In the genomic region with DNA sequence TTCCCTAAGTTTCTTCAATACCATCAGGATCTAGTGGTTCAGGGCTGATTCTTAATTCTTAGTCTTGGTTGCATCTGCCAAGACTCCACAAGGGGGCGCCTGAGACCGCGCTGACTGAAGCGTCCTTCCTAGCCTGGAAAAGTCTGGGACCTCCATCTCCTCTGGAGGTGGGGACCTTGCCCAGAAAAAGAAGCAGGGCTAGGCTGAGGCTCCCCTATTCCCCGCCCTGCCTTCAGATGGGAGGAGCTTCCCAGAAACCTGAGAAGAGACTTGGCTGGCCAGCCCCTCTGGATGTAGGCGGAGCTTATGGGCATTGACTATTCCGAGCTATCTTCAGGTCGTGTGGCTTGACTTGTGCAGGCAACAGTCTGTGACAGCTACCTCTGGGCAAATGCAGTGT, we compare ENCODE assay signal across 8 mouse cellular contexts. TPM values are rescaled to one million over a fixed set of nuclear protein-coding genes. Genes with fewer than 3 reads are reported as not detected.
DNase-seq lines count a peak whose midpoint lies in the region; ATAC-seq and TF ChIP-seq lines count a peak whose summit lies in the region.

No protein-coding gene starts in this region.

- no peak for TF ChIP-seq POLR2A in bone marrow macrophage, adult 2 months (IDR thresholded peaks at IDR 0.05; ENCODE audit: borderline replicate concordance, low read depth, low read length)
- TF ChIP-seq POLR2A in olfactory bulb, adult 2 months (IDR thresholded peaks at IDR 0.05; ENCODE audit: insufficient read depth, low read depth, low read length), result no peak

- peaks cover 4% of the 10 kb centered on the region for H3K27me3 ChIP-seq in erythroblast, embryonic 14.5 days (ENCODE audit: control insufficient read depth)
- no peaks in the 10 kb centered on the region for H3K27me3 ChIP-seq in heart, embryonic 15.5 days
- H3K27me3 ChIP-seq in liver, postnatal 0 days (ENCODE audit: insufficient read depth, low read length), result no peaks in the 10 kb centered on the region

- peak overlapping the region; percentile 24 for H3K4me2 ChIP-seq in heart, embryonic 15.5 days
- H3K4me2 ChIP-seq in liver, postnatal 0 days (ENCODE audit: low read depth, low read length), result peak overlapping the region; percentile 61

- no peaks in the 10 kb centered on the region for H3K9me3 ChIP-seq in erythroblast, embryonic 14.5 days (ENCODE audit: control insufficient read depth, low read length)
- H3K9me3 ChIP-seq in heart, embryonic 15.5 days (replicated peaks), result no peaks in the 10 kb centered on the region
- H3K9me3 ChIP-seq in liver, postnatal 0 days (ENCODE audit: low read length), result no peaks in the 10 kb centered on the region

- TF ChIP-seq EP300 in liver, postnatal 0 days (IDR thresholded peaks at IDR 0.05; ENCODE audit: low read depth), result no peak

- TF ChIP-seq CTCF in bone marrow macrophage, adult 2 months (IDR thresholded peaks at IDR 0.05; ENCODE audit: low read depth, low read length), result peak; percentile 84
- TF ChIP-seq CTCF in liver, postnatal 0 days (IDR thresholded peaks at IDR 0.05; ENCODE audit: low read depth), result peak; percentile 92
- TF ChIP-seq CTCF in olfactory bulb, adult 2 months (IDR thresholded peaks at IDR 0.05; ENCODE audit: insufficient read depth, low read depth, low read length), result peak; percentile 89

- peaks cover 15% of the 10 kb centered on the region for H3K4me1 ChIP-seq in bone marrow macrophage, adult 2 months (ENCODE audit: control insufficient read depth, insufficient read depth, low read length)
- H3K4me1 ChIP-seq in erythroblast, embryonic 14.5 days (ENCODE audit: control insufficient read depth), result peaks cover 65% of the 10 kb centered on the region
- peaks cover 40% of the 10 kb centered on the region for H3K4me1 ChIP-seq in heart, embryonic 15.5 days (replicated peaks)
- peaks cover 36% of the 10 kb centered on the region for H3K4me1 ChIP-seq in liver, postnatal 0 days (ENCODE audit: insufficient read depth)
- H3K4me1 ChIP-seq in olfactory bulb, adult 2 months (ENCODE audit: control insufficient read depth, insufficient read depth, low read length), result peaks cover 20% of the 10 kb centered on the region

- no peak overlapping the region for H3K9ac ChIP-seq in heart, embryonic 15.5 days
- no peak overlapping the region for H3K9ac ChIP-seq in liver, postnatal 0 days (replicated peaks)

- peak; percentile 72 to 77 for DNase-seq in CD8-positive naive resting alpha-beta T cell, adult 2 months (ENCODE audit: low read depth in 2 of 2, low spot score in 2 of 2)
- DNase-seq in kidney, postnatal 10 days, result peak; percentile 91
- DNase-seq in liver, postnatal 0 days, result peak; percentile 84
- peak; percentile 38 to 64 for DNase-seq in thymus, postnatal 10 days (ENCODE audit: low spot score in 2 of 2)

- H3K4me3 ChIP-seq in bone marrow macrophage, adult 2 months (ENCODE audit: insufficient read depth, low read length), result peak overlapping the region; percentile 8; the same call in 1 of the 2 replicates
- H3K4me3 ChIP-seq in erythroblast, embryonic 14.5 days (replicated peaks), result peak overlapping the region; percentile 49
- H3K4me3 ChIP-seq in heart, embryonic 15.5 days, result 0 out of 2 replicates have a peak overlapping the region, but pooled peaks have one; percentile 4
- no peak overlapping the region for H3K4me3 ChIP-seq in liver, postnatal 0 days (ENCODE audit: low read depth, low read length)
- H3K4me3 ChIP-seq in olfactory bulb, adult 2 months (ENCODE audit: insufficient read depth, low read depth, low read length), result no peak overlapping the region

- peaks cover 12% of the 10 kb centered on the region for H3K36me3 ChIP-seq in erythroblast, embryonic 14.5 days (ENCODE audit: control insufficient read depth)
- H3K36me3 ChIP-seq in heart, embryonic 15.5 days, result no peaks in the 10 kb centered on the region
- H3K36me3 ChIP-seq in liver, postnatal 0 days (replicated peaks; ENCODE audit: insufficient read depth, low read length), result no peaks in the 10 kb centered on the region

- peak; percentile 61 for ATAC-seq in heart, embryonic 15.5 days (replicated peaks; ENCODE audit: insufficient number of reproducible peaks, insufficient read depth, low FRiP score, low read depth)
- ATAC-seq in liver, postnatal 0 days, result no peak

- 2% methylated on average over 8 of the region's 8 CpGs for WGBS in heart, embryonic 15.5 days
- WGBS in liver, postnatal 0 days (ENCODE audit: insufficient replicate concordance), result under 1% methylated on average over 8 of the region's 8 CpGs
- 2% methylated on average over 8 of the region's 8 CpGs for WGBS in olfactory bulb, adult 2 months

- H3K27ac ChIP-seq in bone marrow macrophage, adult 2 months (ENCODE audit: insufficient read depth, low read depth, low read length), result no peak overlapping the region
- peak overlapping the region; percentile 36; the same call in 1 of the 2 replicates for H3K27ac ChIP-seq in heart, embryonic 15.5 days
- no peak overlapping the region for H3K27ac ChIP-seq in liver, postnatal 0 days (ENCODE audit: low read depth)
- no peak overlapping the region for H3K27ac ChIP-seq in olfactory bulb, adult 2 months (ENCODE audit: insufficient read depth, low read depth, low read length)

RNA-seq across cellular contexts. Expression of a gene that starts 2.5 kb away (rescaled TPM):
- polyA plus RNA-seq in bone marrow macrophage, adult 2 months (2012; ENCODE audit: insufficient read depth, insufficient read length, missing spikeins), result 10.3 and 11.1 TPM in 2 replicates
- 0.77 and 1.2 TPM in 2 replicates for polyA plus RNA-seq in erythroblast, embryonic 14.5 days (2012)
- 8.4 and 10.5 TPM in 2 replicates for polyA plus RNA-seq in heart, embryonic 15.5 days (2015; fragmentation: Nextera tagmentation; extraction: Ambion mirVana)
- polyA plus RNA-seq in liver, postnatal 0 days (2015; fragmentation: Nextera tagmentation; extraction: Ambion mirVana), result 4.7 and 5.2 TPM in 2 replicates
- polyA plus RNA-seq in olfactory bulb, adult 2 months (2012; ENCODE audit: insufficient read depth, insufficient read length, low replicate concordance, missing spikeins), result not detected in 2 replicates

RNA-seq across cellular contexts. Expression of a gene that starts 13.8 kb away (rescaled TPM):
- not detected in 2 replicates for polyA plus RNA-seq in bone marrow macrophage, adult 2 months (2012; ENCODE audit: insufficient read depth, insufficient read length, missing spikeins)
- not detected in 2 replicates for polyA plus RNA-seq in erythroblast, embryonic 14.5 days (2012)
- 0.06 and 0.28 TPM in 2 replicates for polyA plus RNA-seq in heart, embryonic 15.5 days (2015; fragmentation: Nextera tagmentation; extraction: Ambion mirVana)
- not detected in 2 replicates for polyA plus RNA-seq in liver, postnatal 0 days (2015; fragmentation: Nextera tagmentation; extraction: Ambion mirVana)
- not detected in 2 replicates for polyA plus RNA-seq in olfactory bulb, adult 2 months (2012; ENCODE audit: insufficient read depth, insufficient read length, low replicate concordance, missing spikeins)

RNA-seq across cellular contexts. Expression of a gene that starts 18.7 kb away (rescaled TPM):
- polyA plus RNA-seq in bone marrow macrophage, adult 2 months (2012; ENCODE audit: insufficient read depth, insufficient read length, missing spikeins), result 1,564 and 1,592 TPM in 2 replicates
- polyA plus RNA-seq in erythroblast, embryonic 14.5 days (2012), result 41.7 and 141 TPM in 2 replicates
- polyA plus RNA-seq in heart, embryonic 15.5 days (2015; fragmentation: Nextera tagmentation; extraction: Ambion mirVana), result 259 and 352 TPM in 2 replicates
- 382 and 393 TPM in 2 replicates for polyA plus RNA-seq in liver, postnatal 0 days (2015; fragmentation: Nextera tagmentation; extraction: Ambion mirVana)
- polyA plus RNA-seq in olfactory bulb, adult 2 months (2012; ENCODE audit: insufficient read depth, insufficient read length, low replicate concordance, missing spikeins), result 1,119 TPM in 1 of 2 replicates, not detected in the other

RNA-seq across cellular contexts. Expression of a gene that starts 50.2 kb away (rescaled TPM):
- polyA plus RNA-seq in bone marrow macrophage, adult 2 months (2012; ENCODE audit: insufficient read depth, insufficient read length, missing spikeins), result 0.12 and 0.45 TPM in 2 replicates
- 0.08 and 0.14 TPM in 2 replicates for polyA plus RNA-seq in erythroblast, embryonic 14.5 days (2012)
- polyA plus RNA-seq in heart, embryonic 15.5 days (2015; fragmentation: Nextera tagmentation; extraction: Ambion mirVana), result 21.9 and 29.1 TPM in 2 replicates
- polyA plus RNA-seq in liver, postnatal 0 days (2015; fragmentation: Nextera tagmentation; extraction: Ambion mirVana), result 2.1 and 2.2 TPM in 2 replicates
- polyA plus RNA-seq in olfactory bulb, adult 2 months (2012; ENCODE audit: insufficient read depth, insufficient read length, low replicate concordance, missing spikeins), result not detected in 2 replicates

RNA-seq across cellular contexts. Expression of a gene that starts 58.7 kb away (rescaled TPM):
- polyA plus RNA-seq in bone marrow macrophage, adult 2 months (2012; ENCODE audit: insufficient read depth, insufficient read length, missing spikeins), result not detected in 2 replicates
- 0.01 TPM in 1 of 2 replicates, not detected in the other for polyA plus RNA-seq in erythroblast, embryonic 14.5 days (2012)
- 5.3 and 7.9 TPM in 2 replicates for polyA plus RNA-seq in heart, embryonic 15.5 days (2015; fragmentation: Nextera tagmentation; extraction: Ambion mirVana)
- 0.08 and 0.11 TPM in 2 replicates for polyA plus RNA-seq in liver, postnatal 0 days (2015; fragmentation: Nextera tagmentation; extraction: Ambion mirVana)
- not detected in 2 replicates for polyA plus RNA-seq in olfactory bulb, adult 2 months (2012; ENCODE audit: insufficient read depth, insufficient read length, low replicate concordance, missing spikeins)

Comparison
In these comparisons a context has a peak if more than half of its experiments do, and no peak if none do; other contexts are left out.
1. H3K4me3 ChIP-seq: peak in bone marrow macrophage, adult 2 months (single experiment), erythroblast, embryonic 14.5 days (single experiment) and heart, embryonic 15.5 days (single experiment); none in liver, postnatal 0 days (single experiment) and olfactory bulb, adult 2 months (single experiment).
2. Peak in every context shown above with its lines, with median percentiles within 50 percentile points of each other: DNase-seq and CTCF ChIP-seq.